ENCODE assay signal across 8 mouse cellular contexts in the genomic region with DNA sequence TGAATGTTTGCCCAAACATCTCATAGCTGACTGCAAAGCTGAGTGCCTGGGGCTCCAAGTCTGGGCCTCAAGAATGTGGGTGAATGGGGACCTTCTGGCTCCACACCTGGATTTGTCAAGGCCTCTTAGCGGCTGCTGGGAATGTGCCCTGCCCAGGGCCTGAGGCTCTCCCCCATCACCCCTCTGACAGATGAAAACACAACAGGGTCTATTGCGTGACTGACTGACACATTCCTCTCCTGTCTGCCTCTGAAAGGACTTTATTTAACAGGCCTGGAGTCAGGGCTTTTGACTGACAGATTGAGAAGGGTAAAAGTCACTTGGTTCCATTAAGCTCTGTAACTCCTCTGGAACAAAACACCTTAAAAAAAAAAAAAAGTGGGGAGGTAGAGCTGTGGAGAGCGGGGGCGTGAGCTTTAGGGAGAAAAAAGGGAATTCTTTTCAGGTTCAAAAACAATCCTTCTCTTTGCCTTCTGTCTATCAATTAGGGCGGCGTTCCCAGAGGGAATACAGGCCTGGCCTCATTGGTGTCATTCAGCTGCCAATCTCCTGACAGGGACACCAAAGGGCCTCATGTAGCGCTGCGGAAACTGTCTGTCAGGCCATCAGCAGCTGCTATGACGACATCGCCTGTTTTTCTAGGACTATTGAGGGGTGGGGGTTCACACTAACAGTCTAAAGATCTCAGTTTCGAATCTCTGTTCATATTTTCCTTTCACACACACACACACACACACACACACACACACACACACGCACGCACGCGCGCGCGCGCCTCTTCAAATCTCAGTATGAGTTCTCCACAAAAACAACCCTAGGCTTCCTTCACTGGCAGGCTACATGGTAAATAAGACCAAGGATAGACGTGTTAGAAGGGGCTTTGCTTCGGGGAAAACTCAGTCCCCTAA.
A peak's percentile ranks its signal among the peaks of the same experiment; 100 is the strongest.
DNase-seq lines count a peak whose midpoint lies in the region; ATAC-seq and TF ChIP-seq lines count a peak whose summit lies in the region.

No protein-coding gene starts in this region.

- no peak overlapping the region for H3K9ac ChIP-seq in kidney, embryonic 16.5 days (replicated peaks; ENCODE audit: low read length)
- H3K9ac ChIP-seq in hindbrain, embryonic 15.5 days: no peak overlapping the region
- H3K9ac ChIP-seq in midbrain, embryonic 14.5 days (replicated peaks; ENCODE audit: low read length): no peak overlapping the region

- H3K4me2 ChIP-seq in kidney, embryonic 16.5 days (replicated peaks; ENCODE audit: low read depth, low read length): no peak overlapping the region
- H3K4me2 ChIP-seq in hindbrain, embryonic 15.5 days: no peak overlapping the region
- no peak overlapping the region for H3K4me2 ChIP-seq in midbrain, embryonic 14.5 days (ENCODE audit: low read length)

- TF ChIP-seq POLR2A in kidney, adult 2 months (IDR thresholded peaks at IDR 0.05; ENCODE audit: low read depth, low read length): no peak

- H3K4me1 ChIP-seq in kidney, adult 2 months (ENCODE audit: control insufficient read depth, insufficient read depth, low read length): no peaks in the 10 kb centered on the region
- peaks cover 18% of the 10 kb centered on the region for H3K4me1 ChIP-seq in kidney, embryonic 16.5 days (ENCODE audit: insufficient read depth, low read length)
- H3K4me1 ChIP-seq in hindbrain, embryonic 15.5 days (replicated peaks): peaks cover 31% of the 10 kb centered on the region
- peaks cover 29% of the 10 kb centered on the region for H3K4me1 ChIP-seq in midbrain, embryonic 14.5 days (ENCODE audit: control insufficient read depth, insufficient read depth, low read length)

- peak; percentile 2 for DNase-seq in kidney, adult 2 months
- DNase-seq in embryo, embryonic 11 days: peak; percentile 84
- peak; percentile 85 for DNase-seq in midbrain, embryonic 14.5 days
- DNase-seq in cerebellum, postnatal 4 days (ENCODE audit: low spot score in 2 of 2): no peak
- DNase-seq in frontal cortex, postnatal 14 days (ENCODE audit: low spot score in 2 of 2): no peak

- no peaks in the 10 kb centered on the region for H3K36me3 ChIP-seq in kidney, adult 2 months (ENCODE audit: control insufficient read depth, insufficient read depth, low read length)
- H3K36me3 ChIP-seq in kidney, embryonic 16.5 days (ENCODE audit: insufficient read depth, low read length): no peaks in the 10 kb centered on the region
- no peaks in the 10 kb centered on the region for H3K36me3 ChIP-seq in hindbrain, embryonic 15.5 days
- no peaks in the 10 kb centered on the region for H3K36me3 ChIP-seq in midbrain, embryonic 14.5 days (ENCODE audit: control insufficient read depth, insufficient read depth, low read length)

- WGBS in kidney, adult 2 months: 90% methylated on average over 21 of the region's 21 CpGs
- WGBS in kidney, embryonic 16.5 days: 64% methylated on average over 21 of the region's 21 CpGs
- 40% methylated on average over 21 of the region's 21 CpGs for WGBS in hindbrain, embryonic 15.5 days
- 12% methylated on average over 21 of the region's 21 CpGs for WGBS in midbrain, embryonic 14.5 days

- H3K27me3 ChIP-seq in kidney, adult 2 months (replicated peaks; ENCODE audit: control insufficient read depth, insufficient read depth, low read length): no peaks in the 10 kb centered on the region
- no peaks in the 10 kb centered on the region for H3K27me3 ChIP-seq in kidney, embryonic 16.5 days (ENCODE audit: insufficient read depth, low read length)
- no peaks in the 10 kb centered on the region for H3K27me3 ChIP-seq in hindbrain, embryonic 15.5 days
- H3K27me3 ChIP-seq in midbrain, embryonic 14.5 days (ENCODE audit: control insufficient read depth, insufficient read depth, low read length): no peaks in the 10 kb centered on the region

- no peak overlapping the region for H3K4me3 ChIP-seq in kidney, adult 2 months (ENCODE audit: insufficient read depth, low read depth, low read length)
- H3K4me3 ChIP-seq in kidney, embryonic 16.5 days (ENCODE audit: low read length): no peak overlapping the region
- H3K4me3 ChIP-seq in hindbrain, embryonic 15.5 days: no peak overlapping the region
- H3K4me3 ChIP-seq in midbrain, embryonic 14.5 days (replicated peaks; ENCODE audit: low read depth, low read length): no peak overlapping the region

- no peak for TF ChIP-seq CTCF in kidney, adult 2 months (conservative IDR thresholded peaks at IDR 0.05; ENCODE audit: insufficient read depth, insufficient read length, low read depth, low read length)

- H3K9me3 ChIP-seq in kidney, embryonic 16.5 days (ENCODE audit: low read length): no peaks in the 10 kb centered on the region
- no peaks in the 10 kb centered on the region for H3K9me3 ChIP-seq in hindbrain, embryonic 15.5 days
- H3K9me3 ChIP-seq in midbrain, embryonic 14.5 days (ENCODE audit: control insufficient read depth, low read length): no peaks in the 10 kb centered on the region

- no peak overlapping the region for H3K27ac ChIP-seq in kidney, adult 2 months (ENCODE audit: insufficient read depth, low read depth, low read length)
- H3K27ac ChIP-seq in kidney, embryonic 16.5 days (ENCODE audit: low read length): no peak overlapping the region
- peak overlapping the region; percentile 76 for H3K27ac ChIP-seq in hindbrain, embryonic 15.5 days (replicated peaks)
- H3K27ac ChIP-seq in midbrain, embryonic 14.5 days (replicated peaks; ENCODE audit: low read depth, low read length): peak overlapping the region; percentile 71

- ATAC-seq in kidney, embryonic 16.5 days (ENCODE audit: low FRiP score, low TSS enrichment): no peak
- peak; percentile 67 for ATAC-seq in hindbrain, embryonic 15.5 days (ENCODE audit: low FRiP score, low read depth)
- peak; percentile 91 for ATAC-seq in midbrain, embryonic 14.5 days (ENCODE audit: low FRiP score, low TSS enrichment)
- no peak for ATAC-seq in erythroid progenitor cell, adult 5-6 weeks (replicated peaks; ENCODE audit: low FRiP score, poor library complexity, severe bottlenecking)

Comparison
In these comparisons a context has a peak if more than half of its experiments do, and no peak if none do; other contexts are left out.
1. DNase-seq: peak in kidney, adult 2 months (single experiment), embryo, embryonic 11 days (single experiment) and midbrain, embryonic 14.5 days (single experiment); none in cerebellum, postnatal 4 days (0 of 2) and frontal cortex, postnatal 14 days (0 of 2).
2. H3K27ac ChIP-seq: peak in hindbrain, embryonic 15.5 days (single experiment) and midbrain, embryonic 14.5 days (single experiment); none in kidney, adult 2 months (single experiment) and kidney, embryonic 16.5 days (single experiment).
3. ATAC-seq: peak in hindbrain, embryonic 15.5 days (single experiment) and midbrain, embryonic 14.5 days (single experiment); none in kidney, embryonic 16.5 days (single experiment) and erythroid progenitor cell, adult 5-6 weeks (single experiment).